Mouse (Mus musculus) right cerebral cortex, postnatal 14 days (tissue): ENCODE measurements around the gene Agrp.

ENCODE experiments used
- DNase-seq: peaks from one replicate; pipeline ENCODE4 v3.0.0; 2022

Agrp gene

DNA sequence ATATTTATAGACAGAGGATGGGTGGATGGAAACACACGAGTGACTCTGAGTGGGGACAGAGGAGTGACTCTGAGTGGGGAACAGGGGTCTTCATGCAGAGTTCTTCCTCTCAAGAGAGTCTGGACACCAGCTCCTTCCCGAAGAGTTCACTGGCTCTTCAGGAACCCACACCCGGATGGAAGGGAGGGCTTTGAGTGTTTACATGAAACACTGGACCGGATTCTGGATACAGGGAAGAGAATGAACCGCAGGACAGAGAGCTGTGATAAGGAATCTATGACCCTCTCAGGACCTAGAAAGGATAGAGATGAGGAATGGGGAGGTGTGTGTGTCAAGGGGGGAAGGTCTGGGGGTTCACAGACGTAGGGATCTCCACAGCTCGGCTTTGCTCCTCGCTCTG is 119.8 kb downstream of the Agrp start:
- no peak for DNase-seq
